27 mouse cellular contexts compared by ENCODE assay signal in the genomic region with DNA sequence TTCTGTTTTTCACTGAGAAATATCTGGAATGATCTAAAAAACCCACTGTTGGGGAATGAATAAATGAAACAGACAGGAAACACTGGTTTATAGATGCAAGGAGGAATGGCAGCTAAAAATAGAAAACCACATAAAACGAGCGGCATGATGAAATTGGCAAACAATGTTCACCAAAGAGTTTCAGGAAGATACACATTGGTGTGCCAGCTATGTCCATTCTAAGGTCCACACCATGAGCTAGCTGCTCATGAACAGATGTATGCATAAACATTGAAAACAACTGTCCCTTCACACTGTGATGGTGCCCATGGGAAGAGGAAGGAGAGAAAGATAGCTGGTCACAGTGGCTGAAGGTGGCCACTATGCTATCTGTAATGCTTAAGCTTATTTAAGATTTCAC.
DNase-seq lines count a peak whose midpoint lies in the region; ATAC-seq and TF ChIP-seq lines count a peak whose summit lies in the region.
"Had no signal": no experiment of that assay in that cellular context is flagged by ENCODE, and none has a peak within 500 bp of the region (broad histone marks: within the 10 kb centered on the region; RNA-seq: fewer than 3 reads in every experiment).

No protein-coding gene starts in this region.

- peak overlapping the region; percentile 55; the same call in 1 of the 2 replicates for H3K27ac ChIP-seq in liver, postnatal 0 days (ENCODE audit: low read depth)
- H3K27ac ChIP-seq: embryonic facial prominence, embryonic 12.5 days; embryonic facial prominence, embryonic 15.5 days; gastrocnemius, adult 2 months; heart, embryonic 15.5 days; hindbrain, embryonic 14.5 days had no signal

- no peak overlapping the region for H3K4me2 ChIP-seq in liver, postnatal 0 days (ENCODE audit: low read depth, low read length)
- H3K4me2 ChIP-seq: embryonic facial prominence, embryonic 12.5 days; embryonic facial prominence, embryonic 15.5 days; heart, embryonic 12.5 days; heart, embryonic 15.5 days; hindbrain, embryonic 14.5 days had no signal

- no peaks in the 10 kb centered on the region for H3K27me3 ChIP-seq in liver, postnatal 0 days (ENCODE audit: insufficient read depth, low read length)
- H3K27me3 ChIP-seq: CH12.LX; embryonic facial prominence, embryonic 12.5 days; embryonic facial prominence, embryonic 15.5 days; heart, embryonic 12.5 days; heart, embryonic 15.5 days had no signal

- no peaks in the 10 kb centered on the region for H3K36me3 ChIP-seq in liver, postnatal 0 days (replicated peaks; ENCODE audit: insufficient read depth, low read length)
- H3K36me3 ChIP-seq: embryonic facial prominence, embryonic 12.5 days; embryonic facial prominence, embryonic 15.5 days; G1E; heart, embryonic 12.5 days; heart, embryonic 15.5 days had no signal

- no peak for TF ChIP-seq CTCF in liver, postnatal 0 days (IDR thresholded peaks at IDR 0.05; ENCODE audit: low read depth)

- WGBS in liver, postnatal 0 days (ENCODE audit: insufficient replicate concordance) = 23% methylated on average over 2 of the region's 2 CpGs

- TF ChIP-seq EP300 in liver, postnatal 0 days (IDR thresholded peaks at IDR 0.05; ENCODE audit: low read depth) = no peak

- peak; percentile 58 for ATAC-seq in liver, postnatal 0 days
- ATAC-seq in granulocyte monocyte progenitor cell, adult 5-6 weeks (replicated peaks; ENCODE audit: poor library complexity, severe bottlenecking) = peak; percentile 27
- ATAC-seq: forebrain, embryonic 14.5 days; forebrain, postnatal 0 days; hindbrain, postnatal 0 days had no signal

- H3K9ac ChIP-seq in liver, postnatal 0 days (replicated peaks) = no peak overlapping the region
- H3K9ac ChIP-seq: embryonic facial prominence, embryonic 12.5 days; embryonic facial prominence, embryonic 15.5 days; forebrain, postnatal 0 days; heart, embryonic 12.5 days; heart, embryonic 15.5 days; hindbrain, embryonic 14.5 days had no signal

- H3K4me3 ChIP-seq in liver, postnatal 0 days (ENCODE audit: low read depth, low read length) = no peak overlapping the region
- H3K4me3 ChIP-seq: embryonic facial prominence, embryonic 12.5 days; embryonic facial prominence, embryonic 15.5 days; gastrocnemius, adult 2 months; heart, embryonic 12.5 days; heart, embryonic 15.5 days had no signal

- peaks cover 10% of the 10 kb centered on the region for H3K4me1 ChIP-seq in liver, postnatal 0 days (ENCODE audit: insufficient read depth)
- H3K4me1 ChIP-seq: embryonic facial prominence, embryonic 12.5 days; heart, embryonic 12.5 days; heart, embryonic 15.5 days had no signal

- no peaks in the 10 kb centered on the region for H3K9me3 ChIP-seq in liver, postnatal 0 days (ENCODE audit: low read length)
- H3K9me3 ChIP-seq: embryonic facial prominence, embryonic 12.5 days; embryonic facial prominence, embryonic 15.5 days; G1E; heart, embryonic 12.5 days; heart, embryonic 15.5 days had no signal

- DNase-seq in liver, postnatal 0 days = no peak
- no peak for DNase-seq in liver
- peak; percentile 49 for DNase-seq in 416B (ENCODE audit: low read depth)
- DNase-seq in urinary bladder, postnatal 10 days (ENCODE audit: low spot score) = no peak
- no peak for DNase-seq in kidney, postnatal 4 days
- DNase-seq: adrenal gland, adult 2 months; adrenal gland, postnatal 14 days; B cell, adult 2 months; cerebellum, adult 11 months; cerebellum, adult 9-11 months; cerebellum, postnatal 25 days; forebrain, postnatal 0 days; gastrocnemius, adult 2 months; gastrocnemius, postnatal 14 days; heart, adult 18-20 months; heart, postnatal 10 days; heart, postnatal 4 days had no signal
